Mouse (Mus musculus) activated CD4-positive, CD25-positive, alpha-beta regulatory T cell, adult 4 months (primary cell): Measurements from ENCODE around the gene Carf. TPM values are rescaled to one million over a fixed set of nuclear protein-coding genes. Genes with fewer than 3 reads are reported as not detected.

Experiments used
- ATAC-seq: one replicate; pipeline ENCODE4 v1.8.0; 2017
- polyA plus RNA-seq, 2 experiments: library from polyadenylated mRNA; unstranded; fragments of 100-300 nt; shearing (Covaris generic); gene quantifications; one replicate each; pipeline ENCODE4 v1.2.1; 2017

Gene Carf
- polyA plus RNA-seq, 2 experiments from 2014 or later: 6.8 to 8.7 TPM

DNA sequence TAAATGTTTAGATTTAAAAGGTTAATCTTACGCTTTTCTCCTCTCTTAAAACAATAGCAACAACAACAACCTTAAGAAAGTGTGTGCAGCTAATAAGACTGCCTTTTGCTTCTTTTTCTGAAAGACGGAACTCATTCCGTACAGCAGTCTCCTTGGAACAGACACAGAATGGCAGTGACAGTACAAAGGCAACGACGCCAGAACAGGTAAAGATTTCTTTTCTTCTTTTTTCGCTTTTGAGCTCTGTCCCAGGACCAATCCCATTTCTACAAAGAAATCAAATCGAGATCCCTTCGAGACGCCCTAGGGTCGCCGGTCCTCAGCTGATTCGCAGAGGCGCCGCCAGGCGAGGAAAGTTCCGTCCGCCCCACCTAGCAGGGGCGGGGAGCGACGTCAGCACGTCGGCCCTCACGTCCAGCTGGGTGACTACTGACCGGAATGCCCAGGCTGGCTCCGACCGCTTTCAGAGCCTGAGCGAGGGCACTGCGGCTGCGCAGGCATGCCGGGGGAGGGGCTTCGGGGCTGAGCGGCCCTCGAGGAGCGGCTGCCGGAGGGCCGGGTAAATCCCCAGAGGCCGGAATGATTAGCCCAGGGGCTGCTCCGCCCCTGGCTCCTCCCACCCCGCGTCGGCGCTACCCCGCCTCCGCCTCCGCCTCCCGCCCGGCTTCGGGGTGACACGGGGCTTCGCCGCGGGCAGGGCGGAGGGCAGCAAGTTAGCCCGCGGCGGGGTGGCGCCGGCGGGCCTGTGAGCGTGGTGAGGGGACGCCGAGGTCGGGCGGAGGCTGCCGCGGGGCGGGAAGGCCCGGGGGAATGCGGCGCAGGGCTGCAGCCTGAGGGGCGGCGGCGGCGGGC, 82.1 kb downstream of the Carf start, which contains the start of gene Nbeal1:
TSS of gene Nbeal1 (plus strand) at position 668 of the 852 bp plus-strand sequence.
- ATAC-seq: peak; percentile 93

DNA sequence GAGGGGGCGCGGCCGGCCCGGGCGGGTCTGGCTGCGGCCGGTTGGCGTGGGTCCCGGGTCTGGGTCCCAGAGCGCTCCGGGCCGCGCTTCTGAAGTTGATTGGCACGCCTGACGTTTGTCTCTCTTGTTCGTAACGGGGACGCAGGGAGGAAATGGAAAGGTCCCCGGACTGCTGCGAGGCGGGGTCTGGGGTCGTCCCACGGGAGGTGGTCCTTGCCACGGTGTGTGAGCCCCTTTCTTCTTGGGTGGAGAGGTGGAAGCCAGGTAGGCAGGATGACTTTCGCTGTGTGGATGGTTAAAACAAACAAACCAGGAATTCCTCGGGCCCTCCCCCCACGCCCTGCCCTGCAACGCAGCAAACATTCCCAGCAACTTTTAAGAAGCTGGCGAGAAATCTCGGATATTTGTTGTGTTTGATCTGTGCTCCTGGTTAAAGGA, 82.8 kb downstream of the Carf start:
- peak; percentile 6 for ATAC-seq

GRCm38 (mm10) chr1:60188454-60188853, 90.4 kb downstream of the Carf start:
- ATAC-seq: no peak

DNA sequence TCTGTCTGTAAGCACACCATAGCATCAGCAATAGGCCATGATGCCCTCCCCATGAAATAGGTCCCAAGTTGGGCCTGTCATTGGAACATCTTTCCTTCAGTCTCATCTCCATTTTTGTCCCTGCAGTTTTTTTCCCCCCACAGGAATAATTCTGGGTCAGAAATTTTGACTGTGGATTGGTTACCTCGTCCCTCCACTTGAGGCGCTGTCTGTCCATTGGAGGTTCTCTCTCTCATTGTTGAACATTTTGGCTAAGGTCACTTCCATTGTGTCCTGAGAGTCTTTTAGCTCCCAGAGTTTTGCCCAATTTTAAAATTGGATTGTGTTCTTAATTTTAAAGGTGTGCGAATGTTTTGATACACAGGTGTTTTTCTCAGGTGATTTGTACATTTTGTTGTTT, 98.8 kb downstream of the Carf start:
- ATAC-seq: no peak

DNA sequence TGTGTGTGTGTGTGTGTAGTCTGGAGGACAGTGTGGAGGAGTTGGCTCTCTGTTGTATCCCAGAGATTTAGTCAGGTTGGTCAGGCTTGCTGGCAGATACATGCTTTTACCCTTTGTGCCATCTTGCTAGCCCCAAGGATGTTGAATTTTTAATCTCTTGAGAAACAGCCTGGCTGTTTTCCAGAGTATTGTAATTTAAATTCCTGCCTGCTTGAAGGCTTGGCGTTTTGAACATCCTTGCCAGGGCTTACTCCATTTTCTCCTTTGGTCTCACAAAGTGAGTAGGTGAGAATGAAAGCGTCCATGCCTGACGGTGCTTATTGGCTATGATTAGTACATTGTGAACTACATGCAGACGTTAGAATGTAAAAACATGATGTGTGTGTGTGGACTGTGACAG, 101.0 kb downstream of the Carf start:
- ATAC-seq: no peak

Other genes with a start within 250 kb of the Carf start
- 10 to 100 TPM; 14.9 to 17.4 TPM for gene Fam117b, start 185.2 kb upstream of the Carf start, polyA plus RNA-seq
- gene Ica1l, start 55.1 kb upstream of the Carf start, polyA plus RNA-seq: 1 to 10 TPM in 1 of 2 experiments, under 1 TPM in 1; 0.64 to 1.6 TPM
- 10 to 100 TPM; 50.5 to 50.8 TPM for gene Wdr12, start 398 bp downstream of the Carf start, polyA plus RNA-seq
- 1 to 10 TPM; 6.1 to 6.8 TPM for gene Nbeal1, start 82.4 kb downstream of the Carf start, polyA plus RNA-seq
- 10 to 100 TPM; 23.8 to 23.9 TPM for gene Cyp20a1, start 245.1 kb downstream of the Carf start, polyA plus RNA-seq